Mouse (Mus musculus): Measurements from ENCODE around the gene Fut4. TPM values are rescaled to one million over a fixed set of nuclear protein-coding genes. Genes with fewer than 3 reads are reported as not detected.

Gene Fut4
- total and polyA plus RNA-seq, 2 experiments from 2014 or later, result 0.68 to 3.0 TPM

GRCm38 (mm10) chr9:14772074-14772473, 19.9 kb upstream of the Fut4 start:
- no peaks in the 10 kb centered on the region for H3K27me3 ChIP-seq (ENCODE audit: insufficient read depth, low read length)
- no peaks in the 10 kb centered on the region for H3K36me3 ChIP-seq (ENCODE audit: insufficient read depth, low read length)
- no peak for TF ChIP-seq CTCF (IDR thresholded peaks at IDR 0.05)
- no peak overlapping the region for H3K9ac ChIP-seq (replicated peaks; ENCODE audit: low read length, poor library complexity, severe bottlenecking)
- H3K4me3 ChIP-seq (ENCODE audit: low read depth, low read length), result no peak overlapping the region
- no peak for DNase-seq (ENCODE audit: low spot score)
- H3K9me3 ChIP-seq (ENCODE audit: low read length), result no peaks in the 10 kb centered on the region
- ATAC-seq (ENCODE audit: low FRiP score), result no peak
- 85% methylated on average over 2 of the region's 2 CpGs for WGBS
- no peak overlapping the region for H3K27ac ChIP-seq (ENCODE audit: low read depth, low read length)
- H3K4me2 ChIP-seq (ENCODE audit: low read depth, low read length, poor library complexity, severe bottlenecking), result no peak overlapping the region
- H3K4me1 ChIP-seq (ENCODE audit: insufficient read depth, low read length), result 0 out of 2 replicates have a peak, but pooled peaks cover 6% of the 10 kb centered on the region

- no peaks in the 10 kb centered on the region for H3K9me3 ChIP-seq (ENCODE audit: low read length)
- no peak within 1 kb of the TSS for H3K27ac ChIP-seq (ENCODE audit: low read depth, low read length)
- H3K9ac ChIP-seq (replicated peaks; ENCODE audit: low read length, poor library complexity, severe bottlenecking), result no peak within 1 kb of the TSS
- TF ChIP-seq CTCF (IDR thresholded peaks at IDR 0.05), result no peak
- DNase-seq (ENCODE audit: low spot score), result peak; percentile 5
- no peaks in the 10 kb centered on the region for H3K36me3 ChIP-seq (ENCODE audit: insufficient read depth, low read length)
- ATAC-seq (ENCODE audit: low FRiP score), result peak; percentile 63
- WGBS, result 13% methylated on average over 23 of the region's 23 CpGs
- H3K4me2 ChIP-seq (ENCODE audit: low read depth, low read length, poor library complexity, severe bottlenecking), result peak within 1 kb of the TSS; percentile 39
- H3K4me1 ChIP-seq (ENCODE audit: insufficient read depth, low read length), result 0 out of 2 replicates have a peak, but pooled peaks cover 6% of the 10 kb centered on the region
- H3K4me3 ChIP-seq (ENCODE audit: low read depth, low read length), result 0 out of 2 replicates have a peak within 1 kb of the TSS, but pooled peaks have one; percentile 8
- no peaks in the 10 kb centered on the region for H3K27me3 ChIP-seq (ENCODE audit: insufficient read depth, low read length)
Observed at GRCm38 (mm10) chr9:14770803-14771471, 18.7 kb upstream of the Fut4 start, which contains the start of gene 1700012B09Rik. Gene 1700012B09Rik (minus strand): TSS chr9:14771030.

GRCm38 (mm10) chr9:14769811-14770210, 17.6 kb upstream of the Fut4 start:
- no peak for DNase-seq (ENCODE audit: low spot score)
- Histone ChIP-seq H3K4me1 (ENCODE audit: insufficient read depth, low read length) (0 out of 2 replicates have a peak, but pooled peaks cover 6% of the 10 kb centered on the region), H3K9ac (replicated peaks; ENCODE audit: low read length, poor library complexity, severe bottlenecking) (no peak overlapping the region), H3K4me2 (ENCODE audit: low read depth, low read length, poor library complexity, severe bottlenecking) (no peak overlapping the region), H3K27me3 (ENCODE audit: insufficient read depth, low read length) (no peaks in the 10 kb centered on the region), H3K27ac (ENCODE audit: low read depth, low read length) (no peak overlapping the region), H3K9me3 (ENCODE audit: low read length) (no peaks in the 10 kb centered on the region), H3K36me3 (ENCODE audit: insufficient read depth, low read length) (no peaks in the 10 kb centered on the region), H3K4me3 (ENCODE audit: low read depth, low read length) (no peak overlapping the region)
- no peak for TF ChIP-seq CTCF (IDR thresholded peaks at IDR 0.05)
- WGBS, result 57% methylated on average over 5 of the region's 6 CpGs
- no peak for ATAC-seq (ENCODE audit: low FRiP score)

- WGBS, result 22% methylated on average over 7 of the region's 7 CpGs
- no peak overlapping the region for H3K4me3 ChIP-seq (ENCODE audit: low read depth, low read length)
Observed at GRCm38 (mm10) chr9:14764765-14765164, 12.6 kb upstream of the Fut4 start.

GRCm38 (mm10) chr9:14759261-14759660, 7.1 kb upstream of the Fut4 start:
- Histone ChIP-seq H3K9me3 (ENCODE audit: low read length) (no peaks in the 10 kb centered on the region), H3K4me1 (ENCODE audit: insufficient read depth, low read length) (no peaks in the 10 kb centered on the region), H3K27me3 (ENCODE audit: insufficient read depth, low read length) (no peaks in the 10 kb centered on the region), H3K9ac (replicated peaks; ENCODE audit: low read length, poor library complexity, severe bottlenecking) (no peak overlapping the region), H3K4me3 (ENCODE audit: low read depth, low read length) (no peak overlapping the region), H3K36me3 (ENCODE audit: insufficient read depth, low read length) (no peaks in the 10 kb centered on the region), H3K4me2 (ENCODE audit: low read depth, low read length, poor library complexity, severe bottlenecking) (no peak overlapping the region), H3K27ac (ENCODE audit: low read depth, low read length) (no peak overlapping the region)
- no peak for ATAC-seq (ENCODE audit: low FRiP score)
- no peak for TF ChIP-seq CTCF (IDR thresholded peaks at IDR 0.05)
- DNase-seq (ENCODE audit: low spot score), result no peak

More at GRCm38 (mm10) chr9:14764765-14765164, 12.6 kb upstream of the Fut4 start:
- Histone ChIP-seq H3K4me1 (ENCODE audit: insufficient read depth, low read length) (no peaks in the 10 kb centered on the region), H3K36me3 (ENCODE audit: insufficient read depth, low read length) (no peaks in the 10 kb centered on the region), H3K9ac (replicated peaks; ENCODE audit: low read length, poor library complexity, severe bottlenecking) (no peak overlapping the region), H3K27me3 (ENCODE audit: insufficient read depth, low read length) (no peaks in the 10 kb centered on the region), H3K9me3 (ENCODE audit: low read length) (no peaks in the 10 kb centered on the region), H3K4me2 (ENCODE audit: low read depth, low read length, poor library complexity, severe bottlenecking) (no peak overlapping the region), H3K27ac (ENCODE audit: low read depth, low read length) (no peak overlapping the region)
- DNase-seq (ENCODE audit: low spot score) (peak; percentile 73), ATAC-seq (ENCODE audit: low FRiP score) (peak; percentile 55; the same call in 1 of the 2 replicates)
- TF ChIP-seq CTCF (IDR thresholded peaks at IDR 0.05), result peak; percentile 87

- Histone ChIP-seq H3K9ac (replicated peaks; ENCODE audit: low read length, poor library complexity, severe bottlenecking) (no peak overlapping the region), H3K27me3 (ENCODE audit: insufficient read depth, low read length) (no peaks in the 10 kb centered on the region), H3K4me2 (ENCODE audit: low read depth, low read length, poor library complexity, severe bottlenecking) (no peak overlapping the region), H3K4me3 (ENCODE audit: low read depth, low read length) (no peak overlapping the region), H3K9me3 (ENCODE audit: low read length) (no peaks in the 10 kb centered on the region), H3K4me1 (ENCODE audit: insufficient read depth, low read length) (no peaks in the 10 kb centered on the region), H3K36me3 (ENCODE audit: insufficient read depth, low read length) (no peaks in the 10 kb centered on the region), H3K27ac (ENCODE audit: low read depth, low read length) (no peak overlapping the region)
- WGBS, result 76% methylated on average over 7 of the region's 7 CpGs
- no peak for TF ChIP-seq CTCF (IDR thresholded peaks at IDR 0.05)
- ATAC-seq (ENCODE audit: low FRiP score) (no peak), DNase-seq (ENCODE audit: low spot score) (no peak)
Observed at GRCm38 (mm10) chr9:14758590-14758989, 6.4 kb upstream of the Fut4 start.

Measured in midbrain, postnatal 0 days (tissue).